Mouse (Mus musculus): ENCODE measurements around the gene Ifitm2.

GRCm38 (mm10) chr7:140960026-140960425 is 4.2 kb upstream of the Ifitm2 start:
- TF ChIP-seq CTCF (conservative IDR thresholded peaks at IDR 0.05; ENCODE audit: low read length) (no peak), NANOG (IDR thresholded peaks at IDR 0.05; ENCODE audit: borderline replicate concordance, low read length) (no peak), POU5F1 (IDR thresholded peaks at IDR 0.05; ENCODE audit: borderline replicate concordance, low read length) (no peak)
